Mouse (Mus musculus): ENCODE measurements around the gene Pla2g15. TPM values are rescaled to one million over a fixed set of nuclear protein-coding genes. Genes with fewer than 3 reads are reported as not detected.

Gene Pla2g15
- polyA plus RNA-seq, 1 experiment from 2014 or later: 5.7 TPM

DNA sequence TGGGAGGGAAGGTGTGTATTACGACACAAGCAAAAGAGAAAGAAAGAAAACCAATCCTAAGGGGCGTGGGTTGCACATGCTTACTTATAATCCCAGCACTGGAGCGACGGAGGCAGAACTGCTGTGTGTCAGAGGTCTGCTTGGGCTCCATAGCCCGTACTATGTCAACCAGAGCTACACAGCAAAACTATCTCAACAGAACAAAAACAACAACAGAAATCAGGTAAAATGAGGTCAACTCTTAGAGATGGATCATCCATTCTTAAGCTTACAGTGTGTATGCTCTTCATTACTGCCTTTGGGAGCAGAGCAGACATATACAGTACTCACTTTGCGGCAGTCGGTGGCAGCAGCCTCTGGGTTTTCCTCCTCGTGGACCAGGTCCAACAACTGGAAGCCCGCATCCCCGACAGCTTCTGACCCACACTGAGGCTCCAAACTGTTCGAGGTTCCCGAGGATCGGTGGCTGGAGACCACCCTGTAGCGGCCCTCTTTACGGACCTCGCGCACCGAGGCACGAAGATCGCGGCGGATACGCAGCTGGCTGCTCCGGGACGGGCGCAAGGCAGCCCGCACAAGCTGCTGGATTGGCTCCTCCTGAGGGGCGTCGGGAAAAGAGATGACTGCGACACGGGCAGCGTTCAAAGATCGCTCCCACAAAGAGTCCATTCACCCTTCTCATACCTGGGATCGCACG, 60.0 kb downstream of the Pla2g15 start:
- Histone ChIP-seq H3K4me2 (replicated peaks; ENCODE audit: low read depth) (peak overlapping the region; percentile 75), H3K27ac (replicated peaks) (peak overlapping the region; percentile 94), H3K4me3 (ENCODE audit: low read depth, low read length) (peak overlapping the region; percentile 60), H3K9me3 (ENCODE audit: control insufficient read depth, low read length) (no peaks in the 10 kb centered on the region), H3K36me3 (ENCODE audit: control insufficient read depth, insufficient read depth, low read length) (peaks cover 3% of the 10 kb centered on the region), H3K4me1 (replicated peaks; ENCODE audit: control insufficient read depth, insufficient read depth) (peaks cover 3% of the 10 kb centered on the region; the same call in 1 of the 2 replicates), H3K9ac (ENCODE audit: low read length) (peak overlapping the region; percentile 91), H3K27me3 (ENCODE audit: control insufficient read depth, insufficient read depth, low read length) (no peaks in the 10 kb centered on the region)
- no peak for TF ChIP-seq CTCF (IDR thresholded peaks at IDR 0.05; ENCODE audit: low read depth)
- TF ChIP-seq EP300 (optimal IDR thresholded peaks at IDR 0.05): no peak
- peak; percentile 34 for DNase-seq (ENCODE audit: low spot score)
- peak; percentile 58 for ATAC-seq (ENCODE audit: low FRiP score, low TSS enrichment)
- under 1% methylated on average over 34 of the region's 35 CpGs for WGBS

DNA sequence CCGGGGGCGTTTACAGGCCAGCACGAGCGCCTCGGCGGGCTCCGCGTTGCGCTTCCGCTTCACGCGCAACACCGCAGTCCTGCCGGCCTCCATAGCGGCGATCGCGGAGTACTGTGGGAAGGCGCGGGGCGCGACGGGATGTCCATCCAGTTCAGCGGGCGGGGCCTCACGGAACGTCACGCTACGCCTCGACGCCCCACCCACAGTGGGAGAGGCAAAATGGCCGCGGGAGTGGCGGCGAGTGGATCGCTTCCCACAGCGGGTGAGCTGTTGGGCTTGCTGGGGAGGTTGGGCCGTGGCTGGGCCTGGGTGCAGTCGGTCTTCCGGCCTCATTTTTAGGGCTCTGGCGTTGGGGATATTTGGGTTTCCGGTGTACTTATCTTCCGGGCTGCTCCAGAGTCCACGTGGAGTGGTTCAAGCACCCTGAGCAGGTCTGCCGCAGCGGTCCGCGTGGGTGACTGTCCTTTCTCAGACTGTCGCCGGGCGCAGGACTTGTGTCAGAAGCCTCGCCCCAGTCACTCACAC, 60.7 kb downstream of the Pla2g15 start, which contains the start of the genes Slc7a6os and Prmt7:
Slc7a6os (minus strand) TSS at position 115 of the 525 bp plus-strand sequence.
Prmt7 (plus strand) TSS at position 116 of the 525 bp plus-strand sequence.
- peaks cover 3% of the 10 kb centered on the region for H3K36me3 ChIP-seq (ENCODE audit: control insufficient read depth, insufficient read depth, low read length)
- under 1% methylated on average over 52 of the region's 52 CpGs for WGBS
- H3K4me2 ChIP-seq (replicated peaks; ENCODE audit: low read depth): peak within 1 kb of the TSS; percentile 75
- H3K9ac ChIP-seq (ENCODE audit: low read length): peak within 1 kb of the TSS; percentile 91
- no peaks in the 10 kb centered on the region for H3K9me3 ChIP-seq (ENCODE audit: control insufficient read depth, low read length)
- peak within 1 kb of the TSS; percentile 94 for H3K27ac ChIP-seq (replicated peaks)
- peaks cover 3% of the 10 kb centered on the region; the same call in 1 of the 2 replicates for H3K4me1 ChIP-seq (replicated peaks; ENCODE audit: control insufficient read depth, insufficient read depth)
- no peaks in the 10 kb centered on the region for H3K27me3 ChIP-seq (ENCODE audit: control insufficient read depth, insufficient read depth, low read length)
- peak; percentile 21; the same call in 1 of the 2 replicates for TF ChIP-seq CTCF (IDR thresholded peaks at IDR 0.05; ENCODE audit: low read depth)
- TF ChIP-seq EP300 (optimal IDR thresholded peaks at IDR 0.05): no peak
- ATAC-seq (ENCODE audit: low FRiP score, low TSS enrichment) (peak; percentile 99), DNase-seq (ENCODE audit: low spot score) (peak; percentile 97)
- peak within 1 kb of the TSS; percentile 60 for H3K4me3 ChIP-seq (ENCODE audit: low read depth, low read length)

DNA sequence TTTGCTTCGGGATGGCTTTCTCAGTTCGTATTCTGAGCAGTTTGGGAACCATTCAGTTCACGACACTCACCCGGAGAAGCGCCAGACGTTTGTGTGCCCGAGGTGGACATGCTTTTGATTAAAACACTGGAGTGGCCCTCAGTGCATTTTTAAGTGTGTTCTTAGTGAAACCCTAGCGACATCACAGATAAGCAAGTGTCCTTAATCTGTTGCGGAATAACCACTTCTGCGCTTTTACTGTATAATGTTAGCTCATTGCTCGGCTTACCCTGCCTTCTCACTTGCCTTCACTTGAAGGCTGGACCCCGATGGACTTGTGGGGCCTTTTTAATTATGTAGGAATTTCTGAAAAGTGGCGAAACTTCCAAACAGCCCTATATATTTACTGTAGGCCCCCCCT, 61.2 kb downstream of the Pla2g15 start:
- H3K27me3 ChIP-seq (ENCODE audit: control insufficient read depth, insufficient read depth, low read length): no peaks in the 10 kb centered on the region
- peak overlapping the region; percentile 75 for H3K4me2 ChIP-seq (replicated peaks; ENCODE audit: low read depth)
- H3K27ac ChIP-seq (replicated peaks): peak overlapping the region; percentile 94
- H3K9me3 ChIP-seq (ENCODE audit: control insufficient read depth, low read length): no peaks in the 10 kb centered on the region
- DNase-seq (ENCODE audit: low spot score) (no peak), ATAC-seq (ENCODE audit: low FRiP score, low TSS enrichment) (no peak)
- 2% methylated on average over 13 of the region's 13 CpGs for WGBS
- H3K4me1 ChIP-seq (replicated peaks; ENCODE audit: control insufficient read depth, insufficient read depth): peaks cover 3% of the 10 kb centered on the region; the same call in 1 of the 2 replicates
- H3K36me3 ChIP-seq (ENCODE audit: control insufficient read depth, insufficient read depth, low read length): peaks cover 3% of the 10 kb centered on the region
- TF ChIP-seq CTCF (IDR thresholded peaks at IDR 0.05; ENCODE audit: low read depth) (no peak), EP300 (optimal IDR thresholded peaks at IDR 0.05) (no peak)
- H3K9ac ChIP-seq (ENCODE audit: low read length): peak overlapping the region; percentile 91
- H3K4me3 ChIP-seq (ENCODE audit: low read depth, low read length): peak overlapping the region; percentile 60

DNA sequence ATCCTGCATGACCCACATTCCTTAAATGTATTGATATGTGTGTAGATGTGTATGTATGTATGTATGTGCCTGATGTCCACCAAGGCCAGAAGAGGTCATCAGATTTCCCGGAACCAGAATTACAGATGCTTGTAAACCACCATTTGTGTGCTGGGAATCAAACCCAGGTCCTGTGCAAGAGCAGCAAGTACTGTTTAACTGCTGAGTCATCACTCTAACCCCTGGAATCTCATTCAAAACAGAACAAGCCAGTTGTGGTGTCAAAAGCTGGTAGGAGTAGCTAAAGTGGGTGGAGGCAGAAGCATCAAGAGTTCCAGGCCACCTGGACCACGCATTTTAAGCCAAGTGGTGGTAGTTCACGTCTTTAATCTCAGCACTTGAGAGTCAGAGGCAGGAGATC, 63.8 kb downstream of the Pla2g15 start:
- WGBS: 95% methylated on average over 3 of the region's 3 CpGs
- no peak overlapping the region for H3K4me3 ChIP-seq (ENCODE audit: low read depth, low read length)
- H3K27me3 ChIP-seq (ENCODE audit: control insufficient read depth, insufficient read depth, low read length): no peaks in the 10 kb centered on the region
- H3K27ac ChIP-seq (replicated peaks): no peak overlapping the region
- H3K4me1 ChIP-seq (replicated peaks; ENCODE audit: control insufficient read depth, insufficient read depth): peaks cover 3% of the 10 kb centered on the region; the same call in 1 of the 2 replicates
- H3K4me2 ChIP-seq (replicated peaks; ENCODE audit: low read depth): no peak overlapping the region
- peaks cover 3% of the 10 kb centered on the region for H3K36me3 ChIP-seq (ENCODE audit: control insufficient read depth, insufficient read depth, low read length)
- no peaks in the 10 kb centered on the region for H3K9me3 ChIP-seq (ENCODE audit: control insufficient read depth, low read length)
- no peak overlapping the region for H3K9ac ChIP-seq (ENCODE audit: low read length)
- no peak for ATAC-seq (ENCODE audit: low FRiP score, low TSS enrichment)
- DNase-seq (ENCODE audit: low spot score): no peak
- TF ChIP-seq CTCF (IDR thresholded peaks at IDR 0.05; ENCODE audit: low read depth) (no peak), EP300 (optimal IDR thresholded peaks at IDR 0.05) (no peak)

Other genes starting within 250 kb of the Pla2g15 start
- gene Pskh1, start 250.0 kb upstream of the Pla2g15 start, polyA plus RNA-seq (2015; fragmentation: Nextera tagmentation; extraction: Ambion mirVana): 13.4 and 14.8 TPM in 2 replicates
- gene Ctrl, start 216.5 kb upstream of the Pla2g15 start, polyA plus RNA-seq (2015; fragmentation: Nextera tagmentation; extraction: Ambion mirVana): 0.22 and 0.85 TPM in 2 replicates
- 65.9 and 68.0 TPM in 2 replicates for gene Psmb10, start 212.0 kb upstream of the Pla2g15 start, polyA plus RNA-seq (2015; fragmentation: Nextera tagmentation; extraction: Ambion mirVana)
- 0.75 and 0.77 TPM in 2 replicates for gene Lcat, start 207.0 kb upstream of the Pla2g15 start, polyA plus RNA-seq (2015; fragmentation: Nextera tagmentation; extraction: Ambion mirVana)
- 12.8 and 14.1 TPM in 2 replicates for gene Slc12a4, start 184.3 kb upstream of the Pla2g15 start, polyA plus RNA-seq (2015; fragmentation: Nextera tagmentation; extraction: Ambion mirVana)
- not detected in 2 replicates for gene Dpep3, start 171.0 kb upstream of the Pla2g15 start, polyA plus RNA-seq (2015; fragmentation: Nextera tagmentation; extraction: Ambion mirVana)
- 8.1 and 8.3 TPM in 2 replicates for gene Dus2, start 159.1 kb upstream of the Pla2g15 start, polyA plus RNA-seq (2015; fragmentation: Nextera tagmentation; extraction: Ambion mirVana)
- gene Dpep2nb, start 144.4 kb upstream of the Pla2g15 start, polyA plus RNA-seq (2015; fragmentation: Nextera tagmentation; extraction: Ambion mirVana): not detected in 2 replicates
- gene Ddx28, start 138.5 kb upstream of the Pla2g15 start, polyA plus RNA-seq (2015; fragmentation: Nextera tagmentation; extraction: Ambion mirVana): 9.2 and 10.0 TPM in 2 replicates
- 2.5 TPM in 2 replicates for gene Nfatc3, start 91.6 kb upstream of the Pla2g15 start, polyA plus RNA-seq (2015; fragmentation: Nextera tagmentation; extraction: Ambion mirVana)
- gene Esrp2, start 13.4 kb upstream of the Pla2g15 start, polyA plus RNA-seq (2015; fragmentation: Nextera tagmentation; extraction: Ambion mirVana): 38.9 and 48.0 TPM in 2 replicates
- 24.3 and 25.8 TPM in 2 replicates for gene Slc7a6, start 18.5 kb downstream of the Pla2g15 start, polyA plus RNA-seq (2015; fragmentation: Nextera tagmentation; extraction: Ambion mirVana)
- 18.6 and 18.8 TPM in 2 replicates for gene Slc7a6os, start 60.5 kb downstream of the Pla2g15 start, polyA plus RNA-seq (2015; fragmentation: Nextera tagmentation; extraction: Ambion mirVana)
- gene Prmt7, start 60.5 kb downstream of the Pla2g15 start, polyA plus RNA-seq (2015; fragmentation: Nextera tagmentation; extraction: Ambion mirVana): 21.9 and 22.1 TPM in 2 replicates
- 47.6 and 47.7 TPM in 2 replicates for gene Smpd3, start 187.6 kb downstream of the Pla2g15 start, polyA plus RNA-seq (2015; fragmentation: Nextera tagmentation; extraction: Ambion mirVana)

All from stomach, postnatal 0 days (tissue).